Mouse (Mus musculus): ENCODE data around the gene Sv2c.
"Not testable (repeated sequence)": the region's sequence is repeated elsewhere in the genome, so short reads cannot be mapped to it uniquely, and the experiment has no call there.

Sv2c gene

DNA sequence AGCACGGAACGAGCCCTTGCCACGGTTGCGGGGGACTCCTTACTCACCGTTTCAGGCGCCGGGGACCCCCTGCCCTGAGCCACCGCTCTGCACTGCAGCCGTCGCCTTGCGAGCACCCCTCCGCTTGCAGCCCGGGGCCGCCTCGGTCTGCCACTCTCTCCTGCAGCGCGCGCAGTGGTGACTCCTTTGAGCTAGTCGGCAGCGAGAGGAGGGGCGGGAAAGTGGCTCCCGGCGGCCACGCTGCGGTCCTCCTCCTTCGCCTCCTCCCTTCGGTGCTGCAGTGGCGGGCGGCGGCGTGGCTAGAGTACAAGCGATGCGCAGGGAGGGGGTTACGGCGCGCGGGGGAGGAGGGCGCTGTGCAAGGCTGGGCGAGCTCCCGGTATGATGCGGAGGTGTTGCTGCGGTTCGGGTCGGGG, at the start of gene Sv2c:
Sv2c (minus strand) TSS at position 177 of the 416 bp plus-strand sequence.
- no peak for DNase-seq (ENCODE audit: low spot score)

DNA sequence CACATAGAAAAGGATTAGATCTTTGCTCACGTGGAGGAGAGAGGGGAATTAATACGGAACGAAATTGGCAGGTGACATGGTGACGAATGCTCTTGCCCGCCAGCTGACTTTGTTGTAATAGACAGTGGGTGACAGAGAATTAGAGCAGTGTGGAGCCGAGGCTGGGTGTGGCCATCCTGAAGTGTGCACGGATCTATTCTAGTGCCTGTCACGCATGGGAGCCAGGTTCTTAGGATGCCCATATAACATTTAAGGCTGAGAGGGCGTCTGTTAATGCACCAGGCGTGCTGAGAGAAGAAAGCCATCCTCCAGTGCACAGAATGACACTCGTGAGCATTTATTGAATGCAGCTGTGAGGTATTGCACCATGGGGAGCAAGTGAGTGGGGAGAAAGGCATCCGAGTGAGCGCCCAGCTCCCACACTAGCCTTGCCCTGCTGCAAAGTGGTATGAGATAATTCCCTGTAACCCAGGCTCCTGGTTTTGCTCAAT, 48.3 kb upstream of the Sv2c start:
- no peak for DNase-seq (ENCODE audit: low spot score)

DNA sequence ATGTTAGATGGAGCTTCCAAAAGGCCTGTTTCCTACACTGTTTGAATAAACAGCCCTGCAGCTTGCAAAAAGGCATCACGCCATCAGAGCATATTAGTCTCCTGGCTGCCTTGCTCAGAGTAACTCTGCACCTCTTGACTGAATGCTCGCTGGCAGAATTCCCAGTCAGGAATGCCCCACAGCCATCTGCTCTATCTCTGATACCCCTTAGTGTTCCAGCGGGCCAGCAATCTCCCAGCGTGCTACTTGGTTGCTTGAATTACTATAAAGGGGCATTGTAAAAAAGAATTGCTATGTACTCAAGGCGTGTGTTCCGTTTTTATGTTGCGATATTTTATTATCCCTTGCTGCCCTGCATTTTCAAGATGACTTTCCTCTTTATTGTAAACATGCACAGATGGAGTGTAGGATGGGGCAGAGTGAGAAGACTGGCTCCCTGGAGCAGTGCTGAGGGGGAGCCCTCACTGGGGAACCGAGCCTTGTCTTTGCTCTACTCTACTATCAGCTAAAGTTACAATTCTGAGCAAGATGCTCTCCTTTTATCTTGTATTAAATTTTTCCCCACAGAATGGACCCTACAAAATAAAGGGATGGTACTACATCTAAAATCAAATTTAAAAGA, 43.3 kb upstream of the Sv2c start:
- no peak for DNase-seq (ENCODE audit: low spot score)

GRCm38 (mm10) chr13:96173686-96174085, 41.3 kb upstream of the Sv2c start:
- DNase-seq (ENCODE audit: low spot score): no peak

DNA sequence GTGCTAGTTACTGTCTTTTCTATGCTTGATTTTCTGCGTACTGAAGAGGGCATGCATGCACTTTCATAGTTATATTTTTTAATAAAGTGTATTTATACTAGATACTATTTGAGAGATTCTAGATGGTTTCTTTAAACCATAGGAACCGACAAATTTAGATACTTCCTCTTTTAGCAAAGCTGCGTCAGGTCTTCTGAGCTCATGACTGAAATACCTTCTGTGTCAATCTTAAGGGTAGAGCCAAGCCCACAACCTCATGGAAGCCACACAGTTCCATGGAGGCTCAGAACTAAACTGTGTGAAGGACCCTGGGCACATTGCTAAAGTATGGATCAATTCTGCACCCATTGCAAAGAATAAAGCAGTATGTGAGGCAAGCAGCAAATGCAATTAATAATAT, 39.9 kb upstream of the Sv2c start:
- DNase-seq (ENCODE audit: low spot score): no peak

DNA sequence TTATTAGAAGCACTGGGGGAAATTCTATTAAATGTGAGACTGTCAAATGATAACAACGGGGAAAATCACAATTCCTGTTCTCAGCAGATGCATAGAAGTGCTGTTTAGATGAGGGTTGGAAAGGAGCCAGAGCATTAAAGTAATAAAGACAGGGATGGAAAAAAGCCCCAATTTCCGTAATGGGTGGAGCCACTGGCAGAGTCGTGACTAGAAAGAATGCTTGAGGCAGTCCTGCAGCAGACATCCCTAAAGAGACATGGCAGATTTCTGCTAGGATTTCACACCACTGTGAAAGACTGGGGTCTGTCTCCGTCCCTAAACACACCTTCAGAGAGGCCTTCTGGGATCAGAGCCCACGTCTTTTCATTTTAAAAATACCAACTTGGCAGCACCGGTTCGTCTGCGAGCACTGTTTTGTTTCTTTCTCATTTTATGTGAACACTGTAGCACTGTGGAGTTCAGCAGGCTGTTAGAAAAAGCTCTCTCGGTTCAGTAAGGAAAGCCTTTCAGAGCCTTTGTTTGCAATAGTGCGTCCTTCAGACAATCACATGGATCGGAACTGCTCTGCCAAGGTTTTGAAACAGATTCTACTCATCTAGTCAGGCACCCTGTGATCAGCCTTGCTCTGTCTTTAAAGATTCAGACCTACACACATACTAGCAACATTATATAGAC, 36.8 kb upstream of the Sv2c start:
- no peak for DNase-seq (ENCODE audit: low spot score)

DNA sequence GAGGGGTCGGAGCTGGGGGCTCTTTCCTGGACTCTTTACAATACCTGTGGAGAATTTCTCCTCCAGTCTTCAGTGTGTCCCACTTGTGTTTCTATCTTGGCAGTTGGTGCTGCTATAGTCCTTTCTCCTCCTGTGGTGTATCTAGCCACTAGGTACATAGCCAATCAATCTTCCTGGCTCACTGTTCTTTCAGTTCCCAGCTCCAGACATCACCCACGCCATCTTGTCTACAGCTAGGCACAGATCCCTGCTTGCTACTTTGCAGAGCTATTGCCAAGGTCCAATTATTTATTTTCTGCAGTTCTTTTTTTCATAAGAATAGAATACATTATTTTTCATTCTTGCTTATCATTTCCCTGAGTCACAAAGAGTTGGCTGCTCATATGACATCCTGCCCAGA, 34.2 kb upstream of the Sv2c start:
- no peak for DNase-seq (ENCODE audit: low spot score)

- DNase-seq (ENCODE audit: low spot score): no peak
Observed at GRCm38 (mm10) chr13:96133363-96134100, 1.2 kb upstream of the Sv2c start.

DNA sequence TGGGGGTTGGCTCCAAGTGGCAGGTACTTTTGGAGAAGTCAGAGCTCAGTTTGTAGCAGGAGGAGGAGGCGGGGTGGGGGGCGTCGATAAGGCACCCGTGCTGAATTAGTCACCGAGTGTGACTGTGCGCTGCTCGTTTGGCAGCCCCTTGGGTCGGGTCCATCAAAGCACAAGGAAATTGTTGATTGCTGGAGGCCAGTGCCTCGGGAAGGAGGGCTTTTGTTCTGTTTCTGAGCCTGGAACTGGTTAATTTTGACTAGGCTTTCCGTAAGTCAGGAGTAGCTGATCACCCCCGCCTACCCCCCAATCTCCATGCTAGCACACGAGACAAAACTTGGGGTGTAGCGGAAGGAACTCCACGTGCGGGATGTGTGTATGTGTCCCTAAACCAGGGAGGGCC, 456 bp upstream of the Sv2c start:
- no peak for DNase-seq (ENCODE audit: low spot score)

DNA sequence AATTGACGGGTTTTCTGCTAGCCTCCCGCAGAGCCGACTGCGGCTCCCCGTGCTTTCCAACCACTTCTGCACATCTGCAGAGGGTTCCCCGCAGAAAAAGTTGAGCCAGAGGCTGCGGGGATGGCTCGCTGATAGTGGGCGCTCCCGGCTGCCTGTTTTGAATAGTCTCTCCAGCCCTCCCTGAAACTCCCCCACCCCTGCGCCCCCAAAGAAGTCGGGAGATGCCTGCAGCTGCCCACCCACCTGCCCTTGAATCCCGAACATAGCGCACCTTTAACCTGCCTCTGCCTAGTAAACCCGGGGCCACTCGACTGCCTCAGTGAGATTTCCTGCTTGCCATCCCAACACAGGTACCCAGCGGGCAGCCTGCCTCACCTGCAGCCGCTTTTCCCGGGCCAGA, 466 bp downstream of the Sv2c start:
- no peak for DNase-seq (ENCODE audit: low spot score)

DNA sequence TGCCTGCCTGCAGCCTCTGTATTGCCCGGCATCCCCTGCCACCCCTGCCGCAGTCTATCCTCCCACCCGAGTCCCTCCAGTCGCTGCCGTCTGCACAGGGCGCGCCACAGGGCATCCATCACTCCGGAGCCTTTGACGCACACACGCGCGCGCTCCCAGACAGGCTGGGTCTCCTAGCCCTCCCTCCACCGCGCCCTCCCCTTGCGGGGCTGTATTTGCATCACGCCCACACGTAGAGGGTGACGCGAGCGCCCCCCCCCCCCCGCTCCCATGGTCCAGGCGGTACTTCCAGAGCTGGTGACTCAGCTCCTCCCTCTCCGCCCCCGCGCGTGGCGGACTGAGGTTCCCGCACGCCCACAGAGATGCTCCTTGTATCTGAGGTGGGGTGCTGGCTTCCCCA, 1.3 kb downstream of the Sv2c start:
- DNase-seq (ENCODE audit: low spot score): no peak

DNA sequence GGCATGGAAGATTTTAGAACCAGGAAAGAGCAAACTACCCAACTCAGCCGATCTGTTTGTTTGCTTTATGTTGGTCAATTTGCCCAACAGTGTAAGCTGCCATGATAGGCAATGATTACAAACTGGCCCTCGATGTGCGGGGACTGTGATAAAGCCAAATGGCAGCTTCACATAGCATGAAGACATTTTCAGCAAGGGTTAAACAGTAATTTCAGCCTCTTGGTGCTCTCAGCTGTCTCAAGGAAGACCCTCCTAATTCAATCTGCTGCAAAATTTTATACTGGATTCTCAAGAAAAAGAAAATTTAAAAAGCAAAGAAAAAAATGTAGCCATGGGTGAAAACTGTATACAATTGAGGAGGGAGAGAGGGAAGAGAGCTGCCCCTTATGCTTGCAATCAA, 3.3 kb downstream of the Sv2c start:
- no peak for DNase-seq (ENCODE audit: low spot score)

DNA sequence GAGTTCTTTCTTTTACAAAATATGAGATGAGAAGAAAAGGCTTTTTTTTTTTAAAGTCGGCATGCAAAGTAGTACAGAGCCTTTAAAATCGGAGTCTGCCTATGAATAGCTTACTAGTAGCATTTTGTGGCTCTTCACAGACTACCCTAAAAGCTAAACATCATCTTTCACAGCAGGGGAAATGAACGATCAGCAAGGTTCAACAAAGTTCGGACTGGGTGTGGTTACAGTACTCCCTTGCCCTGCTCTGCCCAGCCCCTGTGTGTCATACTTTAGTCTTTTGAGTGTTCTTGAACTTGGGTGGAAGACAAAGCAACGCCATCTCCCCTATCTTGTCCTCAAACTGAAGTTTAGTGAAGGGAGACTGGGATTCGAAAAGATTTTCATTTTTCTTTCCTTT, 5.7 kb downstream of the Sv2c start:
- no peak for DNase-seq (ENCODE audit: low spot score)

- no peak for DNase-seq (ENCODE audit: low spot score)
Observed at GRCm38 (mm10) chr13:96125011-96125410, 7.4 kb downstream of the Sv2c start.

DNA sequence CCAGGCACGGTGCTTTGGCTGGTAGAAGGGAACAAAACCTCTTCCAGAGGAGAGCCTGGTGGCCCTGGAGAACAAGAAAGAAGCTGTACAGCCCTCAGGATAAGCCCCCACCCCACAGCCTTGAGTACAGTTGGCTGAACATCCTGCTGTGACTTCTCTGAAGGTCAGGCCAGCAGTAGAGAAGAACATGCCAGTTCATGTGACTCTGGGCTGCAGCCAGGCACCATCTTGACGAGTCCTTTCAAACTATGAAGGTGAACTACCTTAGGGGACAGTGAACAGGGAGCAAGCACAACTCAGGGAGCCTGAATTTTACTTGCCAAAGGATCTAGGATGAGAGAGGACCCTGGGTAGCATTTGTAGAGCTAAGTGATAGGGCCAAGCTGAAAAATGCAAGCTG, 19.7 kb downstream of the Sv2c start:
- no peak for DNase-seq (ENCODE audit: low spot score)

GRCm38 (mm10) chr13:96110767-96111166, 21.6 kb downstream of the Sv2c start:
- no peak for DNase-seq (ENCODE audit: low spot score)

DNA sequence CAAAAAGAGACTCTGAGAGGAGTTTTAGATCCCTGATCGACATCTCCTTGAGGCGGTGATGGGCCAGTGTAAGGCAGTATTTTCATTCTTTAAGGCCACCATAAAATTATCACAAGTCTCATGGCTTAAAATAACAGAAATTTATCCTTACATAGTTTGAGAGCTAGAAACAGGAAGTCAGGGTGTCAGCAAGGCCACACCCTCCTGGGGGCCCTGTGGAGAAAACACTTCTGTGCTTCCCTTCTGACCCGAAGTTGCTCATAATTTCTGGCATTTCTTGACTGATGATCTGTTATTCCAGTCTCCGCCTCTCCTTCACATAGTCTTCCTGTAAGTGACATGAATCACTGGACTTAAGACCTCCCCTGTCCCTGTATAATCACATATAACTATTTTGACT, 26.0 kb downstream of the Sv2c start:
- DNase-seq (ENCODE audit: low spot score): no peak

GRCm38 (mm10) chr13:96090929-96091328, 41.4 kb downstream of the Sv2c start:
- DNase-seq (ENCODE audit: low spot score): no peak

- DNase-seq (ENCODE audit: low spot score): no peak
Observed at GRCm38 (mm10) chr13:96085581-96086302, 46.6 kb downstream of the Sv2c start.

DNA sequence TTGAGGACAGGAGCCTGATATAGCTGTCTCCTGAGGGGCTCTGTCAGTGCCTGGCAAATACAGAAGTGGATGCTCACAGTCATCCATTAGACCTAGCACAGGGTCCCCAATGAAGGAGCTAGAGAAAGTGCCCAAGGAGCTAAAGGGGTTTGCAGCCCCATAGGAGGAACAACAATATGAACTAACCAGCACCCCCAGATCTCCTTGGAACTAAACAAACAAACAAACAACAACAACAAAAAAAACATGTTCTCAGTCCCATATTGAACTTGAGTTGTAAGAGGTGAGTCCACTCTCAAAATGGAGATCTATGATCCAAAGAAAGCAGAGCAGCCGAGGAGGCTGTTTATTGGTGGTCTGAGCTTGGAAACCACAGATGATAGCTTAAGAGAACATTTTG, 50.6 kb downstream of the Sv2c start, which contains the start of gene Gm17190:
Gm17190 (plus strand) TSS at position 301 of the 400 bp plus-strand sequence.
- not testable (repeated sequence) for DNase-seq (ENCODE audit: low spot score)

GRCm38 (mm10) chr13:96081276-96081675, 51.1 kb downstream of the Sv2c start, which contains the start of gene Gm20075:
TSS of gene Gm20075 (minus strand) at chr13:96081376.
- DNase-seq (ENCODE audit: low spot score): not testable (repeated sequence)

GRCm38 (mm10) chr13:96073555-96073954, 58.8 kb downstream of the Sv2c start:
- DNase-seq (ENCODE audit: low spot score): no peak
